Mouse (Mus musculus): ENCODE results near the gene Zmynd8. TPM values are rescaled to one million over a fixed set of nuclear protein-coding genes. Genes with fewer than 3 reads are reported as not detected.

Zmynd8 gene
- polyA plus RNA-seq, 1 experiment from 2014 or later, result 53.6 TPM

Small RNA genes within 50 kb of the gene (microRNA-seq; reads per million reads assigned to microRNA genes)
- not detected for gene Gm22692

Other genes with a start within 250 kb of the Zmynd8 start
- 15.9 and 19.2 TPM in 2 replicates for gene Ncoa3, start 93.6 kb upstream of the Zmynd8 start, polyA plus RNA-seq (2014; fragmentation: Nextera tagmentation; extraction: Ambion mirVana)

All from intestine, embryonic 14.5 days (tissue).